Mouse (Mus musculus) kidney, postnatal 25 days (tissue): ENCODE results near the gene Kif26b.
A peak's percentile ranks its signal among the peaks of the same experiment; 100 is the strongest.

Experiments used
- DNase-seq, 2 experiments: peaks; one replicate each; pipeline ENCODE4 v3.0.0; 2021; ENCODE audit warnings: mixed read lengths in 2 of 2

The Kif26b gene

DNA sequence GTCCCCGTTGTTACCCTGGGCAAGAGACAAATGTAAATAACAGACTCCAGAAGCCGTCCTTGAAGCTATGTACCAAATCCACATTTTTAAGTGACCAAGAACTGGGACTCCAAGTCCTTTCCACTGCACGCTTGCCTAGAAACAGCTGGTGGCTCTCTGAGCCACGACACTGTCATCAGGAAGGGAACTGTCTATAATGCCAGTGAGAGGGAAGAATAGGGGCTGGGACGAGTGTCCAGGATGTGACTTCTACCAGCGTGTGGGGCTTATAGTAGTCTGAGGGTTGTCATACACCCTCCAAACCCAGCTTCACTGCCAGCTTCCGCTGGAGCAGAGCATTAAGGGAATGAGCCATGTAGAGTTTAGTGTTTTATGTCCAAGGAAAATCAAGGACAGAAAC lies 138.9 kb downstream of the Kif26b start:
- DNase-seq: no peak

DNA sequence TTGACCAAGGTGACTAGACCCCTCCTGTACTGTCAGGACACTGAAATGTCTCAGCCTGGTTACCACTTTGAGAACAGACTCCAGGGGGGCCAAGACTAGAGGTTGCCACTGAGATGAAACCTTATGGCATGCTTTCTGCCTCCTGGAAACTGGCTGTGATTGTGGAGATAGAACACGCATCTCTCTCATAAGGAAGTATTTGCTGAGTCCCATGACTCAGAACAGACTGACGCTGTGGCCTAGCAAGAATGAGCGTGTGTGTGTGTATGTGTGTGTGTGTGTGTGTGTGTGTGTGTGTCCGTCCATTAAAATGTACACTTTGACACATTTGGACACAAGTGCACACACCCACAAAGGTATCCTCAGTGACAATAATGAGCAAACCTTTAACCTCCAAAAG lies 140.0 kb downstream of the Kif26b start:
- DNase-seq: peak; percentile 4 to 42

DNA sequence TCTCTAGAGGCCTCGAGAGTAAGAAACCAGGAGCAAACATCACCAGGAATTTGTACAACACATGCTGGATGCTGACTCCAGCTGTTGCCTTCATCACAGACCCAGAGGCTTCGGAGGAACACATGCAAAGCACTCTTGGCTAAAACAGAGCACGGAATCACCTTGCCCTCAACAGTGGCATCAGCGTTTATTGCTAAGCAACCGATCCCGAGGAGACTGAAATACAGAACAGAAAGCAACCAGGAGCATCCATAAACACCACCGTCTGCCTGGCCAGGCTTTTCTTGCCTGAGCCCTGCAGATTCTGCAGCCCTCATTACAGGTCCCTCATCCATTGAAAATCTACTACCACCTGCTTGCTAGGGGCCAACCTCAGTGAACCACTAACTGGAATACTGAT lies 144.1 kb downstream of the Kif26b start:
- no peak for DNase-seq

DNA sequence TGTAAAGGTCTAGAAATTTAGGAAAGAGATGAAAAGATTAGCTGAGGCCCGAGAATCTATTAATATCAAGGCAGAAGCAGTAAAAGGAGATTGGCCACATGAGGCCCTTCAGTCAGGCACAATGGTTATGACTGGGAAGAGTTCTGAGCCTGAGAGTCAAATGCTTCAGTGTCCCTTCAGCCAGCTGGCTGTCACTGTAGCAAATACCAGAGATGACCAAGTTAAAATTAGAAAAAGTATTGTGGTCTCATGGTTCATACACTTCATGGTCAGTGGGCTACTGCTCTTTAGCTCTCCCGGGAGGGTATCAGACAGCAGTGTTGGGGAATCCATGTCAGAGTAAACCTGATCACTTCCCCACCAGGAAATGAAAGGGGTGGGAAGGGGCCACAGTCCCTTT lies 144.6 kb downstream of the Kif26b start:
- no peak for DNase-seq

DNA sequence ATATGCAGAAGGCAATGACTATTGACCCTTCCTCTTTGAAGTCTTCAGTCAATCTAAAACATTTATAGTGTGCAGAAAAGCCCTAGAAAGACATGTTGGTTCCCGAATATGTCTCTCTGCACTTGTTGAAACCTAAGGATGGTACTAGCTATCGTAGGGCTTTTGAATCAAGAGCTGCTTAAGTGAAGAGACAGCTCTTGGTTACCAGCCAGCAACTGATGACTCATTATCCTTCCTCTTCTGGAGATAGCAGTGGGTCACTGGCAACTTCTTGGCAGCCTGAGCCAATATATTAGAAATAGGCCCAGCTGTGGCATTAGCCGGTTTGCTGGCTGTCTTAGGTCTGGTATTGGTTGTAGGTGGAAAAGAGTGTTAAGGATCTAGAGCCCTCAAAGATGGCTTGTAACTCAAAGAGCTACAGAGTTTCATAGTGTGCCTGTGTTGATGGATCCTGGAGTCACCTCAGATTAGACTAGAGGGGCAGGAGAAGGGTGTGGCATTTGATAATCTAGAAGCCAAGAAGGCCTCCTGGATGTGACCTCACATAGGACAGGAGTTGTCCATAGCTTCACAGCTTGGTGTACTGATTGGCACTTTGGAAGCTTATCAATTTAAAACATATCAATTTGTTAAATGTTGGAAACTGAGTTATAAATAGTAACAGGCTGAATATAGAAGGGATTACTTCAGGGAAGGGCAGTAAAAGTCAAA lies 146.8 kb downstream of the Kif26b start:
- peak in 1 of 2 experiments; percentile 27 for DNase-seq

DNA sequence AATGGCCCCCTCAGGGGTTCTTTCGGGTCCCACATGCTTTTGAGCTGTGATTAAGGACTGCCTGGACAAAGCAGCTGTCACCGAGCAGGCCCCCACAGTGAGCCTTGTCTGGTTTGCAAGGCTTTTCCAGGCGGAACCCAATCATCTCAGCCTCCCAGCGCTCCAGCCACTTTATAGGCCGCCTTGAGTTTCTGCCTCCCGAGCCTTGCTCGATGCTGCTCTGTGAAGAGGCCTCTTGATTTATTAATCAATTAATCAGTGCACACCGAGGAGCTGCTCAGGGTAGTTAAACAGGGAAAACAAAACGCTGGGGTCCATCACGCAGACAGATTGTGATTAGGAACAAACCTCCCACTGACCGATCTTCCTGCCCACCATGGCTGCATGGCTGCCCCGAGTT lies 148.2 kb downstream of the Kif26b start:
- no peak for DNase-seq

DNA sequence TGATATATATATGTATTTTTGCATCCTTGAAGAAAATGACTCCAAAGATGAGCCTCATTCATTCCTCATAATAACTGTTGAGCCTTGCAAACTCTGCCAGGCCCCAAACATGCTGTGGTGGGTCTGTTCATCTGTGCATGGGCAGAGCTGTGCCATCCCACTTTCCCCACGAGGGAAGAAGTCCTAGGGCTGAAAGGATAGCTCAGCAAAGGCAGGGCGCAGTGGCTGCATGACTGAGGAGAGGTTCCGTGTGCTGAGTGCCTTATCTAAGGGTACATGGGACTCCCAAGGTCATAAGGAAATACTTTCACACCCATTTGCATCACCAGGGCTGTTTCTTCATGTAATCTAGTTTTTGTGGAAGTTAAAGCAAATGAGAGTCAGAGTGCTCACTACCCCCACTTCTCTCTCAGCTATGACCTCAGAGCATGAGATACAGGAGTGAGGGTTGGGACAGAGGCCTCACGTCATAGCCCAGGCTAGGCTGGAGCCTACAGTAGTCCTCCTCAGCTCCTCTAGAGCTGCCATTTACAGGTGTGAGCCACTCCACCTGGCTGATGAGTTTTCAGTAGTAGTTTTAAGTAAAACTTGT lies 148.8 kb downstream of the Kif26b start:
- no peak for DNase-seq

DNA sequence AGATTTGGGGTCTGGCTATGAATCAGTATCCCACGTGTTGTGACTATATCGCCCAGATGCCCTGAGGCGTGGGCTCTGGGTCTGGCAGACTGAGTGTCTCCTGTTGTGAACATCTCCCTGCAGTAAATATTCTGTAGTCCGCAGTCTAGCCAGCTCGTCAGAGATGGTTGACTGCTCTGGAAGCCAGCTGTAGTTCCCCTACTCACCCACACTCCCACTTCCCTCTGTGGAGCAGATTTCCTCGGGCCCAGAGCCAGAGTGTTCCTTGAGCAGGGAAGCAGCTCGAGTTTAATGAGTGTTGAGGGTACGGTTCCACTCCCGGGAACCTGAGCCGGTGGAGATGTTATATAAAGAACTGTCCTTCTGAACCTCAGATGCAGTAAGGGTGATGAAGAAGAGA lies 154.7 kb downstream of the Kif26b start:
- peak; percentile 41 to 68 for DNase-seq

DNA sequence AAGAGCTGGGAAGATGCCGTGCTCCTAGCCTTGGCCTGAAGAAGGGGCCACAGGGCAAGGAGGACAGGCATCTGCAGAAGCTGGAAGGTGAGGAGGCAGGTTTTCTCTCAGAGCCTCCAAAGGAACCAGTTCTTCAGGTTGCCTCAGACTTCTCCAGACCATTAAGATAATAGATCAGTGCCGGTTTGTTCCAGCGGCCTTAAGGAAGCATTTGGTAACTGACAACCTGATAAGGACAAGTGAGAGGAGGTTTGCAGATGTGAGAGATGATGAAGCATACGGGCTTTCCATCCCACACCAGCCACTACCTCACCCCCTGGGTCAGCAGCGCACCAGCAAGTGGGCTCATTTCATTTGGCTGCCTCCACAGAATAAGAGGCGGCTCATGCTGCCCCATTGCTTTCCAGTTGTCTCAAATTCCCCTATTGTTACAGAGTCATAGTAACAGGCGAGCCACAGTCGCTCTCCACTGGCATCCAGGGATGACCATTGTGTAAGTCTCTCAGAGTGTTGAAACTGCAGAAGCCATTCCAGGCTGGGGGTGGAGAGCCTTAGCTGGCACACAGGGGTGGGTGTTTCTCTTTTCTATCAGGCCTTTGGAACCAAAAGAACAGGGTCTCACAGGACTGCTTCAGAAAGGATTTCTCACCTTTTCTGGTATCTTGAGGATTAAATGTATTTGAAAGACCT lies 156.2 kb downstream of the Kif26b start:
- DNase-seq: no peak

DNA sequence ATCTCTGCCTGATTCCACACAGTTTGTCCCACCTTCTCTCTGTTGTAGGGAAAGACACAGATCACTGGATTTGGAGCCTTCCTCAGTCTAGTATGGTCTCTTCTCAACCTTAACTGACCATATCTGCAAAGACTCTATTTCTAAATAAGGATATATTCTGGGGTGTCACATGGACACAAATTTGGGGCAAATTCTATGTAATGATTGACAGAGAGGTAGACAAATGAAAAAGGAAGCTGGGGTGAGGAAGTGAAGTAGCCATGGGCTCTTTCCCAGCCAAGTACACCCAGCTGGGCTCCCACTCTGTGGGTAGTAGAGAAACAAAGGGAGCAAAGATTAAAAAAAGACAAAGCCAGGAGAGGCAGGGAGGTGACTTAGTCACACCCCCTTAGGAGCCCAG lies 158.0 kb downstream of the Kif26b start:
- no peak for DNase-seq

DNA sequence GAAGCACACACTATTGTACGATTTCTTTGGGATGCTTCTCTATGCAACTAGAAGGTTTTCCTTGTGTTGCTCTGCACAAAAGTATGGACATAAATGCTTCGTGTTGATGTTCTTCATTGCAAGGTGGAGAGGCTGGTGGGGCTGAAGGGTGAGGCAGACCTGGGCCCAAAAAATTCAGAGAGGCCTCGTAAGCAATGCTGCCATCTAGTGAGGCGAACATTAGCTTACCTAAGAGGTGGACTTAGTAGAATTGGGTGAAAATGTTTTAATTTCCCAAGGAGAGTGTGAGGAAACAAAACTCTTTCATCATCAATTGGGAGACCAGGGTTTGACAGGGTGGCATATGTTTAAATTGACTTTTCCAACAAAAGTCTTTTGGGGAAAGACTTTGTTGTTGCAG lies 160.6 kb downstream of the Kif26b start:
- DNase-seq: no peak

DNA sequence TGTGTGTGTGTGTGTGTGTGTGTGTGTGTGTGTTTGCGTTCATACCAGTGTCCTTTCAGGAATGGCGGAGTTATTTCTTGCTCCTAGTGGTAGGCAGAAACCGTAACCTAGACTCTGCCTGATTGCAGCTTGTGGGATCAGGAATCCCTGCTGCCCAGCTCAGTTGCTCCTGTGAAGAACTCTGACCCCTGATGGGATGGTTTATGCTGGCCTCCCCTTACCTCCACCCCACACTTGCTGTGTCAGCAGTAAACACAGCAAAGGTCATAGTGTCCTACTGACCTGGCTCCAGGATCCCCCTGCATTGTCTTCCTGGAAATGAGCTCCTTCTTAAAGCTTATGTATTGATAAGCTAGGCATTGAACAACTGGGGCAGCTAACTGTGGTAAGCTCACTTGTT lies 162.8 kb downstream of the Kif26b start:
- DNase-seq: no peak

DNA sequence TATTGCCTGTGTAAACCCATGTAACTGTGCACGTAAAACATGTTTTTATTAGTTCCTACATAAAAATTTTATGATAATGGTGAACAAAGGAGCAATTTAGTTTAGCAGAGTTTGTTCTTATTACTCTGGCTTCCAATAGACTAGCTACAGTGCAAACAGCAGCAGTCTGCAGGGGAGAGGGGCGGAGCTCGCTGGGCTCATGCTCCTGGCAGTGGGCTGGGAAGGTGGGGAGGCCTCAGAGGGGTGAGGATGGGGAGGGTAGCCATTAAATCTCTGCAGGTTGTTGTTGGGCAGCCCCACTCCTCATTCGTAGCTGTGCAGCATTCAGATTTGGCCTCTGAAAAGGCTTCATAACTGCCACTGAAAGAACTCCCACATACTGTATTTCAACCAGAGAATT lies 171.2 kb downstream of the Kif26b start:
- no peak for DNase-seq

DNA sequence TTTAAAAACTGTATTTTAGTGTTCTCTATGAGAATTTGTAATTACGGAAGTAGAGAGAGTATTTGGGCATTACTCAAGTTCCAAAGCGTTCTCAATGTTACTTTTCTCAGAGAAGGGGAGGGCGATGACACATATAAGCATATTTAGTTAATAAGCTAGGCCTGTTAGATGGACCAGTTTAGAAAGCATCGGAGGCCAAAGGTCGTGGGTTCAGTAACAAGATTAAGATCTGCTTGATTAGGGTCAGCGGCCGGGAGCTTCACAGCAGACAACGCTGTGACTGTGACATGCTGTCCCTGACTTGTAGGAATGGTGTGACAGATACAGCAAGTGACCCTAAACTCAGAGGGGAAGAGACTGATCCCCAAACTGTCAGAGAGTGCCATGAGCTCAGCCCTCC lies 174.6 kb downstream of the Kif26b start:
- peak; percentile 28 to 36 for DNase-seq

DNA sequence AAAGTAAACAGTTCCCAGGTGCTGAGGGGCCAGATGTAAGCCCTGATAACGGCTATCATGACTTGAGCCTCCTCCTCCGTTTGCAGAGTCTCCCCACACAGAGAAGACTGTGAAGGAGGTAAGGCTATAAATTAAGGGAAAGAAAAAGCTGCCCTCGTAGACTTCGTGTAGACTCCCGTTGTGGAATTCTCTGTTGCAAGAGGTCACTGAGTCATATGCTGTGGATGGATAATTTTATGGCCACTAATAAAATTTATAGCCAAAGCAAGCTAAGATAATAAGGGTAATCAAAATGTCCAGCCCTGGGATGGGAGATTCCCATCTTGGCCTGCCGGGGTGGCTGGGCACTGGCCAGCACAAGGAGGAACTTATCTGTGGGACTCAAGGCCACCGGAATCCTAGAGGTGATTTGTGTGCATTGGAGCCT lies 179.0 kb downstream of the Kif26b start:
- DNase-seq: peak; percentile 27 to 50

DNA sequence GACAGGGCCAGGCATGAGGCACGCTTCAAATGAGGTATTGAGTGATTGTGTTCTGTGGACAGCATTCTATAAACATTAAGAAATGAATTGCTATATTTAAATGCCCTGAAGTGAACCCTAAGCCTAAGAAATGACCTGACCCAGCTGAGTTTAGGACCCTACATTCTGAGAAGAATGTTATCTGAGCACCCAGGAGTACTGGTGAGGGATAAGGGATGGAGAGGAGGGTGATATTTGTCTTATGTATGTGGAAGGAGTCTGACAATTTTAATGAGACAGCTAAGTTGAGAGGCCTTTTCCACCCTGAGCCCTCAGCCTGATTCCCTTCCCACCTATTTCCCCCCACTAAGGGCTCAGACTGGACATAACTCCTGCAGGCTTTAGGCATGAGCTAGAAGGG lies 179.4 kb downstream of the Kif26b start:
- DNase-seq: no peak

DNA sequence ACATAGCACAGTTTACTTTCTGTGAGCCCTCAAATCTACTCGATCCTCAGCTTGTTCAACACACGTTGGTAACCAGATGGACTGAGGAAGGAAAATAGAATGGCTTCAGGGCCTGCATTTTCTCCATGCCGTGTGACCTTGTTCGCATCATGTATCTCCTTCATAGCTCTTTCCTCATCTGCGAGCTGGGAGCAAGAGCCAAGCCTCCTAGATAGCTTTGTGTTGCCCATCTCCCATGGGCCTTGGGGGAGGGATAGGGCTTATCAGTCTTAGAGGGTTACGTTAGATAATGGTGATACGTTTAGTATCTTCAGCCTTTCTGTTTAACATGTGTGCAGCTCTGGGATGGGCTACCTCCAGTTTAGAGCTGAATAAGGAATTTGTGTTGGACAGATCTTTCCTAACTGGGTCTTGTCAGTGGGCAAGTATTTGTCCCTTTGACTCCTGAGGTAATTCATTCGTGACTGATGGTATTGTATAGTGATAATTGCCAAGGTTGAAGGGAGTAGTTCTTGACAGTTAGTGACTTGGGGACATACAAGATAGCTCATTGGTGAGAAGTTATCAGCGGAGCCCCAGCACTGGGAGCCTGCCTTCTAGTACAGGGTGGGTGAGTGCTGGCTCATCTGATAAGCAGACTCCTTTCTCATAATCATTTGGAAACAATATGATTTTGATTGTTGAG lies 183.4 kb downstream of the Kif26b start:
- DNase-seq: no peak

DNA sequence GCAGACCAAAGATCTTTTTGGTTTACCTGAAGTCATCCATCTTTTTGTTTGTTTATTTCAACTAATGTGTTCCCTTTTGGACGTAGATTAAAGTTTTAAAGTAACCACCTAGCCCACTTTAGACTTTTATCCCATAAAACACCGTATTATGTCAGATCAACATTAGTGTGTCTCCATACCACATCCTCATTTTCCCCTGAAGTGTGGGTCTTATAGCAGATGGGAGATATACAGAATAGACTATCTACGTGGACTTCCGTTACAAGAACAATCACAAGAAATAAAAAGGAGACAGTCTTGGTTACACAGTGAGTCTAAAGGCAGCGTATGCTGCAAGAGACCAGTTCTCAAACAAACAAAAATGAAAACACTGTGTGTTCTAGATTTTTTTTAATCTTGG lies 185.3 kb downstream of the Kif26b start:
- no peak for DNase-seq

DNA sequence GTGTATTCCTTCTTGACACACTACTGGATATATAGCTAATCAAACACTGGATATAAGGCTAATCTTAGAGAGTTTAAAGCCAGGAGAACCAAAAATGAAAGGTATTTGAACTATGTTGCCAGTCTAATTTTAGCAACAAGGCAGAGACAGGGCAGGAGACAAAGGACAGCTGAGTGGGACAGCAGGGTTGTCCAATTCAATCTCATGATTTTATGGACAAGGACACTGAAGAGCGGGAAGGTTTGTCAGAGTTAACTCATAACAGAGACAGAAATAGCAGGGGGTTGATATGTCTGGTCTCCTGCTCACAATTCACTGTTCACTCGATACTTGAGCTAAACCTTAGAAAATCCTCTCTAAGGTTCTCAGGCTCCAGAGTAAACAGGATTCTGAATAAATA lies 187.5 kb downstream of the Kif26b start:
- no peak for DNase-seq

DNA sequence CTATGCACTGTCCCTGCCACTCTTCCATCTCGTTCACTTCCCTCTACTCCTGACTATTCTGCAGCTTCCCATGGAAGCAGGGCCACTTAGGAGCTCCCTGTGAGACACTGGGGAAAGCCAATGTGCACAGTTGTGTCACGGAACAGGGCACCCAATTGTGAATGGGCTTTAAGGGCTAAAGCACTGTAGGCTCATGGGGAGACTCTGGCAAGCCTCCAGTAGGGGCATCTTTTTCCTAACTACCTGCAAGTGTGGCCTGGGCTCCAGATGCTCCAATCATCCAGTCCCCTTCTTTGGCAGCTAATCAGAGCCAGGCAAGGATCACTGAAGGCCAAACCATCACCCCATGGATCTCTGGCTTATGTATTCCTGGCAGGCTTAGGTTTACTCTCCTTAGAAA lies 191.9 kb downstream of the Kif26b start:
- DNase-seq: no peak

DNA sequence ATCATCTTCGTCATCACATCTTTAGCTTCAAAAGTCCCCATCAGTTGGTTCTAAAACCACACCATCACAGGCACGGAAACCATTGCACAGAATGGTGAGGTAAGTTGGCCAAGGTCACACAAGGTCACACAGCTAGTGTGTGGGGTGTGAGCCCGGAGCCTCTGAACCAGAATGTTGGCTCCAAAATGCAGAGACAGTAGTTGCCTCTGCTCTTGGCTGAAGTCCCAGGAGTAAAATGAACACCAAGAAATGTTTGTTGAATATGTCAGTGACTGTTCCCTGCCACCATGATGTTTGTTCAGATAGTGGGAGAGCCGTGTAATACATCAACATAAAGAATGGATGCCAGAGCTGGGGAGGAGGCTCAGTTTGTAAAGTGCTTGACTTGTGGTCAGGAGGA lies 193.9 kb downstream of the Kif26b start:
- no peak for DNase-seq

DNA sequence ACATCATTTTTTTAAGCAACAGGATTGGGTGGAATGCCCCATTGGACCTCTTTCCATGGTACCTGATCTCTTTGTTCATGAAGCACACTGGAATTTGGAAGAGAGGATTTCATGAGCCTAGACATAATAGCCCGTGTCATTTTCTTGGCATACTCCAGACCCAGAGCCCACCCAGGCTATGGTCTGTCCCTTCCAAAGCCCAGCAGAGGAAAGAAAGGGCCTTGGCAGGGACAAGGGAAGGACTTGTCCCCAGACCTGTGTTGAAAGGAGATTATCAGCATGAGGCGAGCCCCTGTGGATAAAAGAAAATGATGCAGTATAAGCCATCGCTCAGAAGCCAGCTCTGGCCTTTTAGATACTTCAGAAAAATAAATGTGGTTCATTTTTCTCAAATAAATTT lies 196.6 kb downstream of the Kif26b start:
- DNase-seq: no peak

DNA sequence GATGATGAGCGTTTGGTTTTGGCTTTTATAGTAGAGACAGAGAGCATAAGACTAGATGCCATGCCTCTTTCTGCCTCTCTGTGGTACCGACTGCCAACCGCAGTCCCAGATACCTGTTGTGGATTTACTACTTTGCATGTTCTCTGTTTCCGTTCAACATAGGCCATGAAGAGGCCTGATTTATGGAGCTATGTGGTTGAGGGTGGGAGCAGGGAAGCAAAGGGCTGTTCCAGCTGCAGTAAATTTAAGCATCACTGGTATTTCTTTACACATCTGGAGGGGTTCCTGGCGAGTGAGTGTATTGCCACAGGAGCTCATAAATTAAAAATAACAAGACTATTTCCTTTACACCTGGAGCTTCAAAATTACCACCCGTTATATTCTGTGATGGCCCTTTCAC lies 199.3 kb downstream of the Kif26b start:
- no peak for DNase-seq

DNA sequence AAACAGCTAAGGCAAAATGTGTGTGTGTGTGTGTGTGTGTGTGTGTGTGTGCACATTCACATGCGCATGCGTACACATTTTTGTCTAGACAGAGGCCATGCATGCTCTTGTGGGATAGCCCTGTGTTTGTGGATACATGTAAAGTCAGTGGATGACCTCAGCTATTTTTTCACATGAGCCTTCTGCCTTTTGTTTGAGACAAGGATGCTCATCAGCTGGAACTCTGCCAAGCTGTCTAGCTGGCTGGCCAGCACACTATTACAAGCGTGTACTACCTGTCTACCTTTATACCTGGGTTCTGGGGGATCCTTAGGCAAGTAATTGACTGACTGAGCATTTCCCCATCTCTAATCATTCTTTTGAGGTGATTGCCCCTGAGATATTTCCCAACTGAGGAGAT lies 201.3 kb downstream of the Kif26b start:
- DNase-seq: no peak
